Mouse (Mus musculus) heart, embryonic 10.5 days (tissue): ENCODE results near the gene Grip2. TPM values are rescaled to one million over a fixed set of nuclear protein-coding genes. Genes with fewer than 3 reads are reported as not detected.

ENCODE experiments used
- DNase-seq: peaks from one replicate; pipeline ENCODE4 v3.0.0-alpha.2; 2017; ENCODE audit warnings: low spot score
- H3K27ac ChIP-seq: fragments of 300-500 bp; sonication (generic); 2 replicates; pipeline ENCODE4 v1.5.1; 2016; ENCODE audit warnings: mild to moderate bottlenecking
- H3K27me3 ChIP-seq: fragments of 300-500 bp; sonication (generic); 2 replicates; pipeline ENCODE4 v1.6.1; 2016; ENCODE audit warnings: mild to moderate bottlenecking; ENCODE audit not compliant: poor library complexity, insufficient read depth, severe bottlenecking
- H3K36me3 ChIP-seq: fragments of 300-500 bp; sonication (generic); 2 replicates; pipeline ENCODE4 v1.6.1; 2016; ENCODE audit warnings: mild to moderate bottlenecking, moderate library complexity
- H3K4me1 ChIP-seq: fragments of 300-500 bp; sonication (generic); 2 replicates; pipeline ENCODE4 v1.6.1; 2016; ENCODE audit warnings: mild to moderate bottlenecking
- H3K4me3 ChIP-seq: fragments of 300-500 bp; sonication (generic); 2 replicates; pipeline ENCODE4 v1.5.1; 2016; ENCODE audit warnings: mild to moderate bottlenecking, moderate library complexity
- H3K9me3 ChIP-seq: fragments of 300-500 bp; sonication (generic); 2 replicates; pipeline ENCODE4 v1.6.1; 2016; ENCODE audit warnings: mild to moderate bottlenecking, moderate library complexity
- WGBS: fragments of 180-500 bp; shearing (Covaris S2); methylation state at CpG from one replicate; pipeline ENCODE4 v1.1.7; 2016; 5-methylcytosine and 5-hydroxymethylcytosine counted together
- polyA plus RNA-seq: library from polyadenylated mRNA; unstranded; fragments of >200 nt; fragmentation: Nextera tagmentation; extraction: Ambion mirVana; gene quantifications from 2 replicates; pipeline ENCODE4 v1.2.1, GENCODE M21; 2016

Gene Grip2
- polyA plus RNA-seq, 1 experiment from 2014 or later: 5.6 TPM

GRCm38 (mm10) chr6:91827926-91828325 is 876 bp upstream of the Grip2 start:
- H3K4me1 ChIP-seq: peaks cover 17% of the 10 kb centered on the region; the same call in 1 of the 2 replicates
- H3K27me3 ChIP-seq: peaks cover 8% of the 10 kb centered on the region
- no peaks in the 10 kb centered on the region for H3K9me3 ChIP-seq
- no peaks in the 10 kb centered on the region for H3K36me3 ChIP-seq
- WGBS: 80% methylated on average over 5 of the region's 5 CpGs
- DNase-seq: no peak
- no peak overlapping the region for H3K4me3 ChIP-seq
- no peak overlapping the region for H3K27ac ChIP-seq

GRCm38 (mm10) chr6:91818271-91818670 is 8.8 kb downstream of the Grip2 start:
- WGBS: 72% methylated on average over 8 of the region's 8 CpGs
- Histone ChIP-seq H3K4me3 (no peak overlapping the region), H3K27me3 (no peaks in the 10 kb centered on the region), H3K4me1 (no peaks in the 10 kb centered on the region), H3K9me3 (no peaks in the 10 kb centered on the region), H3K36me3 (no peaks in the 10 kb centered on the region), H3K27ac (no peak overlapping the region)
- DNase-seq: no peak

- H3K27me3 ChIP-seq: no peaks in the 10 kb centered on the region
- H3K36me3 ChIP-seq: no peaks in the 10 kb centered on the region
- 80% methylated on average over 6 of the region's 6 CpGs for WGBS
- H3K4me3 ChIP-seq: no peak overlapping the region
- no peaks in the 10 kb centered on the region for H3K9me3 ChIP-seq
- no peak for DNase-seq
- H3K4me1 ChIP-seq: no peaks in the 10 kb centered on the region
- H3K27ac ChIP-seq: no peak overlapping the region
These were observed 11.1 kb downstream of the Grip2 start for GRCm38 (mm10) chr6:91815976-91816375.

- no peak overlapping the region for H3K4me3 ChIP-seq
- H3K27ac ChIP-seq: no peak overlapping the region
- WGBS: 80% methylated on average over 3 of the region's 3 CpGs
- no peaks in the 10 kb centered on the region for H3K9me3 ChIP-seq
- H3K36me3 ChIP-seq: no peaks in the 10 kb centered on the region
- no peak for DNase-seq
- peaks cover 17% of the 10 kb centered on the region for H3K27me3 ChIP-seq
- peaks cover under 1% of the 10 kb centered on the region; the same call in 1 of the 2 replicates for H3K4me1 ChIP-seq
These were observed 13.4 kb downstream of the Grip2 start for GRCm38 (mm10) chr6:91813611-91814010.

GRCm38 (mm10) chr6:91810007-91810406 is 17.0 kb downstream of the Grip2 start:
- Histone ChIP-seq H3K27ac (no peak overlapping the region), H3K27me3 (peaks cover 53% of the 10 kb centered on the region), H3K4me3 (no peak overlapping the region), H3K9me3 (no peaks in the 10 kb centered on the region), H3K4me1 (peaks cover 36% of the 10 kb centered on the region), H3K36me3 (no peaks in the 10 kb centered on the region)
- DNase-seq: no peak
- WGBS: 48% methylated on average over 1 of the region's 1 CpGs

GRCm38 (mm10) chr6:91808022-91808421 is 19.0 kb downstream of the Grip2 start:
- H3K27me3 ChIP-seq: peaks cover 66% of the 10 kb centered on the region
- H3K4me3 ChIP-seq: no peak overlapping the region
- peaks cover 50% of the 10 kb centered on the region for H3K4me1 ChIP-seq

GRCm38 (mm10) chr6:91807169-91807568 is 19.9 kb downstream of the Grip2 start:
- Histone ChIP-seq H3K9me3 (no peaks in the 10 kb centered on the region), H3K4me1 (peaks cover 50% of the 10 kb centered on the region), H3K27me3 (peaks cover 70% of the 10 kb centered on the region), H3K36me3 (no peaks in the 10 kb centered on the region), H3K4me3 (peak overlapping the region; percentile 51), H3K27ac (peak overlapping the region; percentile 84)
- DNase-seq: peak; percentile 85
- 2% methylated on average over 23 of the region's 23 CpGs for WGBS

More at GRCm38 (mm10) chr6:91808022-91808421, 19.0 kb downstream of the Grip2 start:
- WGBS: 47% methylated on average over 6 of the region's 6 CpGs
- Histone ChIP-seq H3K27ac (peak overlapping the region; percentile 84), H3K9me3 (no peaks in the 10 kb centered on the region), H3K36me3 (no peaks in the 10 kb centered on the region)
- no peak for DNase-seq

GRCm38 (mm10) chr6:91804177-91804576 is 22.9 kb downstream of the Grip2 start:
- Histone ChIP-seq H3K27ac (peak overlapping the region; percentile 59), H3K27me3 (peaks cover 62% of the 10 kb centered on the region), H3K4me3 (no peak overlapping the region), H3K36me3 (no peaks in the 10 kb centered on the region), H3K4me1 (peaks cover 61% of the 10 kb centered on the region), H3K9me3 (no peaks in the 10 kb centered on the region)
- DNase-seq: no peak
- WGBS: 48% methylated on average over 7 of the region's 7 CpGs

GRCm38 (mm10) chr6:91798496-91798895 is 28.6 kb downstream of the Grip2 start:
- H3K4me1 ChIP-seq: peaks cover 67% of the 10 kb centered on the region
- peak overlapping the region; percentile 75 for H3K27ac ChIP-seq
- H3K36me3 ChIP-seq: no peaks in the 10 kb centered on the region
- no peak for DNase-seq
- 0 out of 2 replicates have a peak, but pooled peaks cover 14% of the 10 kb centered on the region for H3K27me3 ChIP-seq
- no peaks in the 10 kb centered on the region for H3K9me3 ChIP-seq
- no peak overlapping the region for H3K4me3 ChIP-seq
- WGBS: 47% methylated on average over 12 of the region's 12 CpGs

GRCm38 (mm10) chr6:91796736-91797135 is 30.3 kb downstream of the Grip2 start:
- DNase-seq: no peak
- Histone ChIP-seq H3K27ac (peak overlapping the region; percentile 83; the same call in 1 of the 2 replicates), H3K4me3 (no peak overlapping the region), H3K27me3 (0 out of 2 replicates have a peak, but pooled peaks cover 11% of the 10 kb centered on the region), H3K36me3 (no peaks in the 10 kb centered on the region), H3K4me1 (peaks cover 80% of the 10 kb centered on the region), H3K9me3 (no peaks in the 10 kb centered on the region)
- WGBS: 88% methylated on average over 4 of the region's 4 CpGs

GRCm38 (mm10) chr6:91796064-91796463 is 31.0 kb downstream of the Grip2 start:
- Histone ChIP-seq H3K27me3 (0 out of 2 replicates have a peak, but pooled peaks cover 11% of the 10 kb centered on the region), H3K27ac (peak overlapping the region; percentile 83), H3K9me3 (no peaks in the 10 kb centered on the region), H3K4me1 (peaks cover 87% of the 10 kb centered on the region), H3K36me3 (no peaks in the 10 kb centered on the region), H3K4me3 (peak overlapping the region; percentile 42)
- WGBS: 34% methylated on average over 9 of the region's 9 CpGs
- no peak for DNase-seq

- WGBS: 59% methylated on average over 3 of the region's 3 CpGs
- peak overlapping the region; percentile 42 for H3K4me3 ChIP-seq
- H3K27me3 ChIP-seq: 0 out of 2 replicates have a peak, but pooled peaks cover 11% of the 10 kb centered on the region
- no peak for DNase-seq
- H3K9me3 ChIP-seq: no peaks in the 10 kb centered on the region
- H3K4me1 ChIP-seq: peaks cover 89% of the 10 kb centered on the region
- no peaks in the 10 kb centered on the region for H3K36me3 ChIP-seq
- peak overlapping the region; percentile 83 for H3K27ac ChIP-seq
These were observed 31.4 kb downstream of the Grip2 start for GRCm38 (mm10) chr6:91795640-91796039.

- no peak for DNase-seq
- WGBS: 86% methylated on average over 9 of the region's 9 CpGs
- no peak overlapping the region for H3K4me3 ChIP-seq
These were observed 38.7 kb downstream of the Grip2 start for GRCm38 (mm10) chr6:91788311-91788798.

GRCm38 (mm10) chr6:91785018-91785417 is 42.0 kb downstream of the Grip2 start:
- H3K27me3 ChIP-seq: no peaks in the 10 kb centered on the region
- no peaks in the 10 kb centered on the region for H3K9me3 ChIP-seq
- H3K4me1 ChIP-seq: peaks cover 37% of the 10 kb centered on the region
- peak overlapping the region; percentile 89 for H3K27ac ChIP-seq
- peaks cover 44% of the 10 kb centered on the region for H3K36me3 ChIP-seq
- 29% methylated on average over 3 of the region's 3 CpGs for WGBS
- DNase-seq: peak; percentile 89
- H3K4me3 ChIP-seq: no peak overlapping the region

More at GRCm38 (mm10) chr6:91788311-91788798, 38.7 kb downstream of the Grip2 start:
- H3K4me1 ChIP-seq: peaks cover 57% of the 10 kb centered on the region
- H3K9me3 ChIP-seq: no peaks in the 10 kb centered on the region
- H3K36me3 ChIP-seq: peaks cover 21% of the 10 kb centered on the region
- H3K27ac ChIP-seq: peak overlapping the region; percentile 47
- no peaks in the 10 kb centered on the region for H3K27me3 ChIP-seq
